Mouse (Mus musculus) limb, embryonic 14.5 days (tissue): ENCODE measurements around the gene Clasp1. TPM values are rescaled to one million over a fixed set of nuclear protein-coding genes. Genes with fewer than 3 reads are reported as not detected.

Experiments
- ATAC-seq: fragments of 200-750 bp; cut with Nextera tagmentation; 2 replicates; pipeline ENCODE4 v1.8.0; 2017; ENCODE audit warnings: low read depth, moderate number of reproducible peaks, moderate TSS enrichment; ENCODE audit not compliant: low FRiP score
- DNase-seq: peaks from one replicate; pipeline ENCODE4 v3.0.0-alpha.2; 2015; ENCODE audit warnings: low spot score
- H3K27ac ChIP-seq: fragments of 300-500 bp; sonication (generic); replicated peaks from 2 replicates; pipeline ENCODE4 v1.5.1; 2014; ENCODE audit warnings: low read depth, mild to moderate bottlenecking, low read length, moderate library complexity, mixed read lengths
- H3K27me3 ChIP-seq: fragments of 300-500 bp; sonication (generic); 2 replicates; pipeline ENCODE4 v1.6.1; 2014; ENCODE audit warnings: low read length, mixed read lengths; ENCODE audit not compliant: control insufficient read depth, insufficient read depth
- H3K36me3 ChIP-seq: fragments of 300-500 bp; sonication (generic); 2 replicates; pipeline ENCODE4 v1.6.1; 2014; ENCODE audit warnings: mild to moderate bottlenecking, low read length, moderate library complexity, mixed read lengths; ENCODE audit not compliant: control insufficient read depth, insufficient read depth
- H3K4me1 ChIP-seq: fragments of 300-500 bp; sonication (generic); 2 replicates; pipeline ENCODE4 v1.6.1; 2014; ENCODE audit warnings: antibody characterized with exemption, low read length, mixed read lengths; ENCODE audit not compliant: control insufficient read depth, insufficient read depth
- H3K4me2 ChIP-seq: fragments of 300-500 bp; sonication (generic); replicated peaks from 2 replicates; pipeline ENCODE4 v1.6.1; 2014; ENCODE audit warnings: low read depth, mild to moderate bottlenecking, low read length, moderate library complexity; ENCODE audit not compliant: severe bottlenecking
- H3K4me3 ChIP-seq: fragments of 300-500 bp; sonication (generic); replicated peaks from 2 replicates; pipeline ENCODE4 v1.5.1; 2014; ENCODE audit warnings: low read length
- H3K9ac ChIP-seq: fragments of 300-500 bp; sonication (generic); 2 replicates; pipeline ENCODE4 v1.6.1; 2014; ENCODE audit warnings: mild to moderate bottlenecking, low read depth, low read length, moderate library complexity; ENCODE audit not compliant: severe bottlenecking
- H3K9me3 ChIP-seq: fragments of 300-500 bp; sonication (generic); 2 replicates; pipeline ENCODE4 v1.6.1; 2016; ENCODE audit warnings: low read length; ENCODE audit not compliant: control insufficient read depth
- POLR2A ChIP-seq: fragments of 200-500 bp; IDR thresholded peaks from 2 replicates; pipeline ENCODE4 v1.8.0; 2012; ENCODE audit warnings: inconsistent platforms, mild to moderate bottlenecking, moderate library complexity, borderline replicate concordance; ENCODE audit not compliant: insufficient read depth, insufficient read length; ENCODE audit errors: extremely low read depth
- WGBS: fragments of 180-500 bp; shearing (Covaris S2); extraction: QIAGEN DNeasy Blood & Tissue Kit; methylation state at CpG from one replicate; pipeline ENCODE4 v1.1.7; 2014; 5-methylcytosine and 5-hydroxymethylcytosine counted together
- polyA plus RNA-seq, 2 experiments: library from polyadenylated mRNA; depleted of rRNA in 1 of 2; stranded (reverse) in 1 of 2; unstranded in 1 of 2; fragments of >200 nt; fragmentation: Nextera tagmentation in 1 of 2; extraction: Ambion mirVana in 1 of 2; gene quantifications; 2 replicates each; pipeline versions ENCODE4 v1.2.1 to v1.2.3; 2012 to 2014

Clasp1 gene
- polyA plus RNA-seq, 2 experiments, result 47.8 to 48.5 TPM

GRCm38 (mm10) chr1:118447131-118447530 lies 58.3 kb downstream of the Clasp1 start:
- Histone ChIP-seq H3K4me2 (no peak overlapping the region), H3K27me3 (no peaks in the 10 kb centered on the region), H3K9ac (no peak overlapping the region), H3K36me3 (no peaks in the 10 kb centered on the region), H3K4me3 (no peak overlapping the region), H3K4me1 (0 out of 2 replicates have a peak, but pooled peaks cover 5% of the 10 kb centered on the region), H3K27ac (no peak overlapping the region), H3K9me3 (no peaks in the 10 kb centered on the region)
- WGBS, result 88% methylated on average over 2 of the region's 2 CpGs
- DNase-seq, result no peak
- ATAC-seq, result no peak
- TF ChIP-seq POLR2A, result no peak

DNA sequence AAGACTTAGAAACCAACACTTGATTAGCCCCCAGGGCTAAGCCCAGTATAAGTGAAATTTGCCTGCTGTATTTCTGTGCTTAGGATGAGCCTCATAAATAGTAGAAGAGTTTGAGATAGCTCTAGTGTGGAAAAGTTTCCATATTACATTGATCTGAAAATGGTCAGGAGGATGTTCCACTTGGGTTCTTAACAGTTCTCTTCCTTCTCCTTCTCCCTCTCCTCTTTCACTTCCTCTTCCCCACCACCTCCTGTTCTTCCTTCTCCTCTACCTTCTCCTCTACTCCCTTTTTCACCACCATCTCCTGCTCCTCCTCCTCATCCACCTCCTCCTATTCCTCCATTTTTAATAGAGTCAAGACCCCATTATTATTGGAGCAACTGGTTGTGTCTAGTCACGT lies 59.4 kb downstream of the Clasp1 start:
- H3K9me3 ChIP-seq, result no peaks in the 10 kb centered on the region
- H3K4me2 ChIP-seq, result no peak overlapping the region
- H3K27ac ChIP-seq, result no peak overlapping the region
- no peak overlapping the region for H3K9ac ChIP-seq
- H3K36me3 ChIP-seq, result no peaks in the 10 kb centered on the region
- WGBS, result 86% methylated on average over 1 of the region's 1 CpGs
- ATAC-seq (no peak), DNase-seq (no peak)
- no peaks in the 10 kb centered on the region for H3K27me3 ChIP-seq
- 0 out of 2 replicates have a peak, but pooled peaks cover 5% of the 10 kb centered on the region for H3K4me1 ChIP-seq
- no peak for TF ChIP-seq POLR2A
- no peak overlapping the region for H3K4me3 ChIP-seq

GRCm38 (mm10) chr1:118450891-118451450 lies 62.1 kb downstream of the Clasp1 start:
- Histone ChIP-seq H3K27ac (no peak overlapping the region), H3K9me3 (no peaks in the 10 kb centered on the region), H3K36me3 (no peaks in the 10 kb centered on the region), H3K4me2 (no peak overlapping the region), H3K4me1 (no peaks in the 10 kb centered on the region), H3K4me3 (no peak overlapping the region), H3K27me3 (no peaks in the 10 kb centered on the region), H3K9ac (no peak overlapping the region)
- ATAC-seq, result no peak
- TF ChIP-seq POLR2A, result no peak
- WGBS, result 82% methylated on average over 3 of the region's 3 CpGs
- no peak for DNase-seq

DNA sequence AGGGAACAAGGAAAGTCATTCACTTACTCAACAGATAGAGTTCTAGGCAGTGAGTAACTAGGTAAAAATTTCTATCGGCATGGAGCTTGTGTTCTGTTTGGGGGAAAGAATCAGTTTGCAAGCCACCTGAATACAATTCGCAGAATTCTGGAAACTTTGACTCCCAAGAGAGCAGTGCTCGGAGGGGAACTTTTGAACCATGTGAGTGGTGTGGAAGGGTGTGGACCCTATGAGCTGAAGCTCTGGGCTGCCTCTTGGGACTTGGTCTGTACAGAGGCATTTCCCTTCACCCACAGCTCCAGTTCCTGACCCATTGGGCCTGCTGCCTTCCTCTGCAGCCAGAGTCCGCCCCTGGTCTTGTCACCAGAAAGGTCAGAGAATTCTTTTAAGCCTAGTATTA lies 64.7 kb downstream of the Clasp1 start:
- TF ChIP-seq POLR2A, result no peak
- DNase-seq, result no peak
- peaks cover 22% of the 10 kb centered on the region for H3K4me1 ChIP-seq
- no peaks in the 10 kb centered on the region for H3K27me3 ChIP-seq
- H3K4me2 ChIP-seq, result no peak overlapping the region
- H3K9me3 ChIP-seq, result no peaks in the 10 kb centered on the region
- no peak overlapping the region for H3K27ac ChIP-seq
- no peak for ATAC-seq
- H3K36me3 ChIP-seq, result no peaks in the 10 kb centered on the region
- 84% methylated on average over 4 of the region's 4 CpGs for WGBS
- H3K4me3 ChIP-seq, result no peak overlapping the region
- no peak overlapping the region for H3K9ac ChIP-seq

- WGBS, result 94% methylated on average over 4 of the region's 4 CpGs
Measured at GRCm38 (mm10) chr1:118454817-118455216, 66.0 kb downstream of the Clasp1 start.

More at GRCm38 (mm10) chr1:118454817-118455216, 66.0 kb downstream of the Clasp1 start:
- no peak for TF ChIP-seq POLR2A
- H3K4me2 ChIP-seq, result no peak overlapping the region
- ATAC-seq, result no peak
- peaks cover 22% of the 10 kb centered on the region for H3K4me1 ChIP-seq
- H3K9me3 ChIP-seq, result no peaks in the 10 kb centered on the region
- H3K36me3 ChIP-seq, result no peaks in the 10 kb centered on the region
- H3K27ac ChIP-seq, result no peak overlapping the region
- H3K27me3 ChIP-seq, result no peaks in the 10 kb centered on the region
- H3K9ac ChIP-seq, result no peak overlapping the region
- DNase-seq, result no peak
- H3K4me3 ChIP-seq, result no peak overlapping the region
